ENCODE assay signal across 23 mouse cellular contexts in the genomic region with DNA sequence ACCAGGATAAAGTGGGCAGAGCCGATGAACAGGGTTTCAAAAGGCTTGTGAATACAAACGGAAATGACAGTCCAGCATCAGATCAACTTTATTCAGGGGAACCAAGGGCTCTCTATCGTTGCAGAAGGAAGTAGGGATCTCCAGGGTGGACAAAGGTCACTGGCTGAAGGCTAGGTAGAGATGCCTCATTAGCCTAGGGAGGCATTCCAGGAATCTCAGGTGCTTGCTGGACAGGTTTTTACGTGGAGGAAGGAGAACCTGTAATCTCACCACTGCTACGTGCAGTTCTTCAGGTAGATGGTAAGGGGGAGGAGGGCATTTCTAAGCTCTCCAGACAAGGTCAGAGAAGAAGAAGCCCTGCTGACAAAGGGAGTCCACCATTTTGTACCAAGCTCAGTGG. TPM values are rescaled to one million over a fixed set of nuclear protein-coding genes. Genes with fewer than 3 reads are reported as not detected.
DNase-seq lines count a peak whose midpoint lies in the region; ATAC-seq and TF ChIP-seq lines count a peak whose summit lies in the region.
"Had no signal": no experiment of that assay in that cellular context is flagged by ENCODE, and none has a peak within 500 bp of the region (broad histone marks: within the 10 kb centered on the region; RNA-seq: fewer than 3 reads in every experiment).

No protein-coding gene starts in this region.

- H3K27me3 ChIP-seq in kidney, embryonic 16.5 days (ENCODE audit: insufficient read depth, low read length) = no peaks in the 10 kb centered on the region
- H3K27me3 ChIP-seq in E14TG2a.4 (ENCODE audit: insufficient read depth, low read length) = no peaks in the 10 kb centered on the region
- H3K27me3 ChIP-seq in embryonic facial prominence, embryonic 10.5 days (replicated peaks; ENCODE audit: low read depth, poor library complexity, severe bottlenecking) = no peaks in the 10 kb centered on the region
- H3K27me3 ChIP-seq in small intestine, adult 2 months (ENCODE audit: control insufficient read depth, insufficient read depth, low read length) = no peaks in the 10 kb centered on the region
- H3K27me3 ChIP-seq: embryonic facial prominence, embryonic 15.5 days; limb, embryonic 15.5 days; midbrain, embryonic 15.5 days had no signal

- no peak for DNase-seq in kidney, adult 9 months
- DNase-seq in embryonic facial prominence, embryonic 10.5 days (ENCODE audit: low spot score) = no peak
- no peak for DNase-seq in right cerebral cortex, postnatal 14 days
- DNase-seq in Muller cell, postnatal 12 days (ENCODE audit: inconsistent ontology term) = no peak
- DNase-seq: B cell, adult 2 months; cerebellum, postnatal 10 days; gastrocnemius, postnatal 10 days; kidney, adult 11 months; layer of hippocampus, postnatal 36 days; thymus, postnatal 14 days had no signal

- no peak overlapping the region for H3K4me2 ChIP-seq in kidney, embryonic 16.5 days (replicated peaks; ENCODE audit: low read depth, low read length)
- H3K4me2 ChIP-seq: embryonic facial prominence, embryonic 15.5 days; forebrain, embryonic 12.5 days; limb, embryonic 15.5 days; midbrain, embryonic 15.5 days had no signal

- no peaks in the 10 kb centered on the region for H3K9me3 ChIP-seq in kidney, embryonic 16.5 days (ENCODE audit: low read length)
- no peaks in the 10 kb centered on the region for H3K9me3 ChIP-seq in E14TG2a.4 (ENCODE audit: low read length)
- H3K9me3 ChIP-seq in embryonic facial prominence, embryonic 10.5 days = no peaks in the 10 kb centered on the region
- H3K9me3 ChIP-seq: embryonic facial prominence, embryonic 15.5 days; forebrain, embryonic 12.5 days; limb, embryonic 15.5 days; midbrain, embryonic 15.5 days had no signal

- H3K36me3 ChIP-seq in kidney, embryonic 16.5 days (ENCODE audit: insufficient read depth, low read length) = peaks cover 8% of the 10 kb centered on the region; the same call in 1 of the 2 replicates
- H3K36me3 ChIP-seq in E14TG2a.4 (ENCODE audit: insufficient read depth, low read length) = peaks cover 18% of the 10 kb centered on the region
- H3K36me3 ChIP-seq in embryonic facial prominence, embryonic 10.5 days (replicated peaks) = peaks cover 11% of the 10 kb centered on the region
- H3K36me3 ChIP-seq in small intestine, adult 2 months (ENCODE audit: control insufficient read depth, insufficient read depth, low read length) = peaks cover 7% of the 10 kb centered on the region; the same call in 1 of the 2 replicates

- H3K9ac ChIP-seq in kidney, embryonic 16.5 days (replicated peaks; ENCODE audit: low read length) = no peak overlapping the region
- H3K9ac ChIP-seq: embryonic facial prominence, embryonic 15.5 days; forebrain, embryonic 12.5 days; limb, embryonic 15.5 days; midbrain, embryonic 15.5 days had no signal

- ATAC-seq in kidney, embryonic 16.5 days (ENCODE audit: low FRiP score, low TSS enrichment) = no peak
- ATAC-seq: midbrain, embryonic 15.5 days had no signal

- peaks cover 28% of the 10 kb centered on the region for H3K4me1 ChIP-seq in kidney, embryonic 16.5 days (ENCODE audit: insufficient read depth, low read length)
- H3K4me1 ChIP-seq in E14TG2a.4 (replicated peaks; ENCODE audit: low read depth, low read length) = peaks cover 63% of the 10 kb centered on the region
- peaks cover 35% of the 10 kb centered on the region for H3K4me1 ChIP-seq in embryonic facial prominence, embryonic 10.5 days
- peaks cover 8% of the 10 kb centered on the region; the same call in 1 of the 2 replicates for H3K4me1 ChIP-seq in small intestine, adult 2 months (ENCODE audit: control insufficient read depth, insufficient read depth, insufficient read length, low read length)

- H3K4me3 ChIP-seq in kidney, embryonic 16.5 days (ENCODE audit: low read length) = no peak overlapping the region
- H3K4me3 ChIP-seq in E14TG2a.4 (replicated peaks; ENCODE audit: low read length) = peak overlapping the region; percentile 24; the same call in 1 of the 2 replicates
- H3K4me3 ChIP-seq in embryonic facial prominence, embryonic 10.5 days = no peak overlapping the region
- no peak overlapping the region for H3K4me3 ChIP-seq in small intestine, adult 2 months (ENCODE audit: low read depth, low read length)
- H3K4me3 ChIP-seq: embryonic facial prominence, embryonic 15.5 days; forebrain, embryonic 12.5 days; limb, embryonic 15.5 days; midbrain, embryonic 15.5 days had no signal

- WGBS in kidney, embryonic 16.5 days = 65% methylated on average over 5 of the region's 5 CpGs
- 57% methylated on average over 5 of the region's 5 CpGs for WGBS in embryonic facial prominence, embryonic 10.5 days
- 32% methylated on average over 5 of the region's 5 CpGs for WGBS in small intestine, adult 2 months

- no peak for TF ChIP-seq POLR2A in small intestine, adult 2 months (IDR thresholded peaks at IDR 0.05; ENCODE audit: low read depth, low read length)

- no peak; the same call in 1 of the 2 replicates for TF ChIP-seq CTCF in E14TG2a.4 (conservative IDR thresholded peaks at IDR 0.05; ENCODE audit: low read length)
- no peak for TF ChIP-seq CTCF in small intestine, adult 2 months (IDR thresholded peaks at IDR 0.05; ENCODE audit: extremely low read depth, insufficient read length, insufficient replicate concordance, low read depth, low read length)

- H3K27ac ChIP-seq in kidney, embryonic 16.5 days (ENCODE audit: low read length) = peak overlapping the region; percentile 61
- H3K27ac ChIP-seq in embryonic facial prominence, embryonic 10.5 days (replicated peaks) = 0 out of 2 replicates have a peak overlapping the region, but pooled peaks have one; percentile 0
- peak overlapping the region; percentile 62 for H3K27ac ChIP-seq in small intestine, adult 2 months (ENCODE audit: insufficient read depth, low read depth, low read length)
- H3K27ac ChIP-seq: embryonic facial prominence, embryonic 15.5 days; forebrain, embryonic 12.5 days; limb, embryonic 15.5 days; midbrain, embryonic 15.5 days had no signal

RNA-seq across cellular contexts. Expression of gene Trim27, which starts 1.6 kb away (rescaled TPM):
- 130 and 131 TPM in 2 replicates for polyA plus RNA-seq in kidney, embryonic 16.5 days (2015; fragmentation: Nextera tagmentation; extraction: Ambion mirVana)
- polyA plus RNA-seq in embryonic facial prominence, embryonic 10.5 days (2016; fragmentation: Nextera tagmentation; extraction: Ambion mirVana) = 180 and 191 TPM in 2 replicates
- 34.0 and 46.4 TPM in 2 replicates for polyA plus RNA-seq in small intestine, adult 2 months (2012; rRNA removed)

RNA-seq across cellular contexts. Expression of gene Olfr1368, which starts 32.0 kb away (rescaled TPM):
- not detected in 2 replicates for polyA plus RNA-seq in kidney, embryonic 16.5 days (2015; fragmentation: Nextera tagmentation; extraction: Ambion mirVana)
- polyA plus RNA-seq in embryonic facial prominence, embryonic 10.5 days (2016; fragmentation: Nextera tagmentation; extraction: Ambion mirVana) = not detected in 2 replicates
- not detected in 2 replicates for polyA plus RNA-seq in small intestine, adult 2 months (2012; rRNA removed)
- polyA plus RNA-seq: embryonic facial prominence, embryonic 15.5 days; forebrain, embryonic 12.5 days; frontal cortex, adult 2 months; heart, embryonic 16.5 days; hindbrain, embryonic 11.5 days; large intestine, adult 2 months; limb, embryonic 15.5 days; liver, embryonic 16.5 days; midbrain, embryonic 15.5 days; spleen, adult 2 months had no signal

RNA-seq across cellular contexts. Expression of gene Olfr263, which starts 48.2 kb away (rescaled TPM):
- polyA plus RNA-seq in kidney, embryonic 16.5 days (2015; fragmentation: Nextera tagmentation; extraction: Ambion mirVana) = not detected in 2 replicates
- not detected in 2 replicates for polyA plus RNA-seq in embryonic facial prominence, embryonic 10.5 days (2016; fragmentation: Nextera tagmentation; extraction: Ambion mirVana)
- not detected in 2 replicates for polyA plus RNA-seq in small intestine, adult 2 months (2012; rRNA removed)
- polyA plus RNA-seq: embryonic facial prominence, embryonic 15.5 days; forebrain, embryonic 12.5 days; frontal cortex, adult 2 months; heart, embryonic 16.5 days; hindbrain, embryonic 11.5 days; large intestine, adult 2 months; limb, embryonic 15.5 days; liver, embryonic 16.5 days; midbrain, embryonic 15.5 days; spleen, adult 2 months had no signal

Comparison
In these comparisons a context has a peak if more than half of its experiments do, and no peak if none do; other contexts are left out.
1. H3K27ac ChIP-seq: peak in every context shown above with its lines; median percentile 62 in small intestine, adult 2 months; 61 in kidney, embryonic 16.5 days; 0 in embryonic facial prominence, embryonic 10.5 days.